Mouse (Mus musculus) neural tube, embryonic 10.5 days (tissue): ENCODE data around the gene Fyttd1.

Experiments
- DNase-seq: peaks from one replicate; pipeline ENCODE4 v3.0.0-alpha.2; 2017; ENCODE audit warnings: low spot score; ENCODE audit errors: extremely low spot score

The Fyttd1 gene

DNA sequence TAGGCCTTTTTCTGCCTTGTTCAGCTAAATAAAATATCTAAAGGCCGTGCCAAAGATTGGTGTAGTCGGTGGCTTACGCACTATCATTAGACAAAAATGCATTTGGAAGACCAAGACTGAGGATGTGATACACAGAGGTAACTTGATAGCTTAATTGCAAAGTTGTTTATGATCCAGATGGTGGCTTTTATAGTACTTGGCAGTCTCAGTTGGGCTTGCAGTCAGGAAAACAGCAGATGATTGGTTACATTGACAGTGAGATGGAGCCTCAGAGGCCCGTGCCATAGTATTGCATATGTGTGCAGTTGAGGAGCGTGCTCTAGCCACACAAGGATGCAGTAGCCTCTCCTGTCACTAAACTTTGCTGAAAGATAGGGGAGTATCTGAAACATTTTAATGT, 65.4 kb downstream of the Fyttd1 start:
- no peak for DNase-seq

DNA sequence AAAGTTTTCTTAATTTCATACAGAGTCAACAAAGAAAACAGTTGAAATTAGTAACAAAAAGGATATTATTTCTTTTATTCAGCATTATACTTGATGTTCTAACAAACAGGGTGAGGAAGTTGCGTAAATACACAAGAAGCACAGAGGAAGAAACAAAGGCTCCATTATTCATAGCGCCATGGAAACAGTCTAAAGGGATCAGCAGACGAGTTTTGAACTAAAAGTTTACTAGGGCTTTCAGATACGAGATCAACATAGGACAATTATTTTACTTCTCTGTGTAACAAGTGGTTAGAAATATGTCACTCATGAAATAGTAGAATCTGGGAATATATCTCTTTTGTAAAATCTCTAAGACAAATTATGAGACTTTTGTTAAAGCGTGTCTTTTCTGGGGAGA, 68.1 kb downstream of the Fyttd1 start:
- DNase-seq: no peak

DNA sequence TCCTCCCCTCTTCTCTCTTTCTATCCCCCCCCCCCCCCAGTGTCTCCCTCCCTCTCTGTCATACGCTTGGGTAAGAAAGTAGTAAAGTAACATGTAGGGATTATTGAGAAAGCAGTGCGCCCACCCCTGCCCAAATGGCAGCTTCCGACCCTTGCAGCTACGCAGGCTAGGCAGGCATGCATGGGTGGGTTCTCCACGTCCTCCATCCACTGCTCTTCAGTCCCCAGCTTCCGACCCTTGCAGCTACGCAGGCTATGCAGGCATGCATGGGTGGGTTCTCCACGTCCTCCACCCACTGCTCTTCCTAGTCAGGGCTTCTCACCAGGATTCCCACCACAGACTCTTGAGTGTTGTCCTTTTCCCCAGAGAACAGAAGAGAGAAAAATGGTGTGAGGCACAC, 70.7 kb downstream of the Fyttd1 start:
- DNase-seq: no peak

DNA sequence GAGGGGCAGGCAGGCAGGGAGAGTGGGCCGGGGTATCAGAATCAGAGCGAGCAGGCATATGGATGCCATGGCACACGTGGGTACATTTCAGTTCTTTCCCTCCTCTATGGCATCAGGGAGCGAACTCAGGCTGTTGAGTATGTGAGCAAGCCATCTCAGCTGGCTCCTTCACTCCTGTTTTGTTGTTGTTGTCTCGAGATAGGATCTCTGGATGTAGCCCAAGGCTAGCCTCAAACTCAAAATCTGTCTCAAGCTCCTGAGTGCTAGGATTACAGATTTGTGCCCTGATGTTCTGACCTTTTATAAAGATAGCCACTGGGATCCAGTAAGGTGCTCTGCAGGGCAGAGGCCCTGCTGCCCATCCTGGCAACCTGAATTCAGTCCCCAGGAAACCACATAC, 71.4 kb downstream of the Fyttd1 start:
- no peak for DNase-seq

DNA sequence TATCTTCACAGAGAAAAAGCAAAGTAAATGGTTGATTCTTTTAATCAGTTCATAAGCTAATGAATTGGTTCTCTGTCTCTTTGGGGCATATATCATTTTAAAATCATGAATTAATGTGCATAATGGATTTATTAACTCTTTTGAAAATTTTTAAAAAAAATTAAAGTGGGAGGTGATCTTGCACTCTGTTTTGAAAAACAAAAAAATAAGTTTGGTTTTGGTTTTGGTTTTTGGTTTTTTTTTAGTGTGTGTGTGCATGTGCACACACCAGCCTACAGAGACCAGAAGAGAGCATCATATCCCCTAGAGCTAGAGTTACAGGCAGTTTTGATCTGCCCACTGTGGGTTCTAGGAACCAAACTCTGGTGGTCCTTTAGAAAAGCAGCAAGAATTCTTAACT, 72.0 kb downstream of the Fyttd1 start:
- DNase-seq: no peak

DNA sequence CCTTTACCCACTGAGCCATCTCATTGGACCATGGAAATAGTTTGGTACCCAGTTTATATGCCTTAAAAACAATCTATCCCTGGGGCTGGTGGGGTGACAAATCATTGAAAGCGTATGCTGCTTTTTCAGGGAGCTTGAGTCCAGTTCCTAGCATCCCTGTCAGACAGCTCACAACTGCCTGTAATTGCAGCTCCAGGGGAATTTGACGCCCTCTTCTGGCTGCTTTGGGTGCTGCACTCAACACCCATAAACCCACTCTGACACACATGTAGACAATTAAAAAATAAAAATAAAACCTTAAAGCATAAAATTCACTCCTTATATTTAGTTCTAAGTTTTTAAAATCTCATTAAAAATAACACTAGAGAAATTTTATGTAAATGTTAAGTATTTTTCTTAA, 73.8 kb downstream of the Fyttd1 start:
- no peak for DNase-seq

DNA sequence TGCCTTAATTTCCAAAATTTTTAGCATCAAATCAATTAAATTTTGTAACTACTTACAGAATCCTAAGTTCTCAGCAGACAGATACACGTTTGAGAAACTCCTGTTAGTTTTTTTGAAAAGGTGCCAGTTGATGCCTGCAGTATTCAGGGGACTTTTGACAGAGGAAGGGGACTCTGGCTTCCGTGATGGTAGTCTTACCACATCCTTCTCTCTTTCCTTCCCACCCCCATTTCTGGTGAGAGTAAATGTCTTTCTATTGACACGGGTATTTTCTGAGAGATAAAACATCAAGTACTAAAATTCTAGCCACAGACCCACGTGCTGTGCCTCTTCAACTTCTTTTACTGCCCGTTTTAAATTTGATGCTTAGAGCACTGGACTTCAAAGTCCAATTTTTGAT, 76.5 kb downstream of the Fyttd1 start:
- no peak for DNase-seq

DNA sequence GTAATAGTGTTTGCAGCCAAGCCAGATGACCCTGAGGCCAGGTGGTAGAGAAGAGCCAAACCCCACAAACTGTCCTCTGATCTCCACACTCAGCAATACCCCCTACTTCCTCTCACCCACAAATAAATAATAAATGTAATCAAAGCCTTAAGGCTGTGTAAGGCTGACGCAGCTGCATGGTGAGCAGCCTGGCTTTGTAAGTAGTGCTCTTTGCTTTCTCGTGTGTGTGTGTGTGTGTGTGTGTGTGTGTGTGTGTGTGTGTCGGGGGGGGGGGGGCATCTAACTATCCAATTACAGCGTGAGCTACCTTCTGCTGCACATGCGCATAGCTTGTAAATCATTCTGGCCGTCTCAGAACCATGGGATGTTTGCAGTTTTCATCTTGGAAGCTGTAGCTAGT, 77.0 kb downstream of the Fyttd1 start:
- no peak for DNase-seq

DNA sequence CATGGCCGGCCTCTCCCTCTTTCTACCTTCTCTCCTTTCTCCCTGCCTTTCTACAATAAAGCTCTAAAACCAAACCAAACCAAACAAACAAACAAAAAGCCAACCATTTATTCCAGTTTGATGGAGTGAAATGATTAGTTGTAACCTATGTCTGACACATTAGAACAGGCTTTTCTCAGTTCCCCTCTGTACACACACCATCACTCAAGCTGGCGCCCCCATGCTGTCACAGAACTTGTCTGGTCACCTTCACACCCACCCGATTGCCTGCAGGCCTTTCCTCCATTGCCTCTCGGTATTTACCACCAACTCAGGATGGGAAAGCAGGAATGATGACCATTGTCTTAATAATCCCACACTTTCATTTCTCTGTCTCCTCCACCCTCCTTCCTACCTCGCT, 79.6 kb downstream of the Fyttd1 start:
- DNase-seq: no peak
